Mouse (Mus musculus): ENCODE measurements around the gene Igsf11.

The Igsf11 gene

DNA sequence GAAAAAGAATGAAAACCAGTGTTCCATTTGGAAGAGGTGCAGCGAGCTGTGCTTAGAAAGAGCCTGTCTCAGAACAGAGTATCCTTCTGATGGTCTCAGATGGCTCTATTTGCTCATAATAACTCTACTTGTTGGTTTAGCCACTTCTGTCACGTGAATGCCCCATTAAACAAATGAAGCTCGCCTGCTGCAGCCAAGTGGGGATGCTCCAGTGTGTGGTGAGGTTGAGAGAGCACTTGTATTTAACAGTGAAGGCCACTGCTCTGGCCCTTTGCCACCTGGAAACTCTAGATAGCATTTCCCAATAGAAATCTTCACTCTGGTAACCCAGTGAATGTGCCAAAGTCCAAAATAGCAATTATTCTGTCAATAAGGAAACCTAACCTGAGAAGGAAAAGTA lies 92.9 kb downstream of the Igsf11 start:
- DNase-seq, result no peak

DNA sequence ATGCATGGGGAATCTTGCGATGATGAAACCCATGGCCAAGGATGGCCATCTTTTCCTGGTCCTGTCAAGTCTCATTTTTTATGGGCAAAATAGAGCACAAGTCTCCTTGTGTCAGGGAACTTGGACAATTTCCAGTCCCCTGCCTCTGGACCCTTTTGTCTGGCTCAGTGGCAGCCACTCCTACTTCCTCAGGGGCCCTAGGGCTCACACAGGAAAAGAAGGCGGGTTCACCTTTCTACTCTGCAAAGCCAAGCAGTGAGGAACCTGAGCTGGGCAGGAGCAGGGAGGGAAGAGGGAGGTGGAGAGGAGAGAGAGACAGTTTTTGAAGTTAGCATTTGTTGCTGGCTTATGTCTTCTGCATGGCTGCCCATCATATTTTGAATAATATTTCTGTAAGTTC lies 93.9 kb downstream of the Igsf11 start:
- no peak for DNase-seq

DNA sequence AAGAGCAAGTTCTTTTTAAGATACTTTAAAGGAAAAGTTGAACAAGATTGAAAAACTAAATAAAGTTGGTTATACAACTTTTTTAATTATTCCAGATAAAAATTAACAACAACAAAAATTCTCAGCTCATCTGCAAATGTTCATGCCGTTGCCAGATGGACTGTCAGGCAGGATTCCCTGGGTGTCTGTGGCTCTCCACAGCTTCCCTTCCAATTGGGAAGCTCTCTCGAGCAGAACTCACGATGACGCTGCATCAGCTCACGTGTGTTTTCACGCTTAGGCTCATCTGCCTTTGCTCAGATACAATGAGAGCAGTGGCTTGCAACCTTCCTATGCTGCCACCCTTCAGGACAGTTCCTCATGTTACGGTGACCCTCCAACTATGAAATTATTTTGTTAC lies 101.2 kb downstream of the Igsf11 start:
- DNase-seq, result no peak

DNA sequence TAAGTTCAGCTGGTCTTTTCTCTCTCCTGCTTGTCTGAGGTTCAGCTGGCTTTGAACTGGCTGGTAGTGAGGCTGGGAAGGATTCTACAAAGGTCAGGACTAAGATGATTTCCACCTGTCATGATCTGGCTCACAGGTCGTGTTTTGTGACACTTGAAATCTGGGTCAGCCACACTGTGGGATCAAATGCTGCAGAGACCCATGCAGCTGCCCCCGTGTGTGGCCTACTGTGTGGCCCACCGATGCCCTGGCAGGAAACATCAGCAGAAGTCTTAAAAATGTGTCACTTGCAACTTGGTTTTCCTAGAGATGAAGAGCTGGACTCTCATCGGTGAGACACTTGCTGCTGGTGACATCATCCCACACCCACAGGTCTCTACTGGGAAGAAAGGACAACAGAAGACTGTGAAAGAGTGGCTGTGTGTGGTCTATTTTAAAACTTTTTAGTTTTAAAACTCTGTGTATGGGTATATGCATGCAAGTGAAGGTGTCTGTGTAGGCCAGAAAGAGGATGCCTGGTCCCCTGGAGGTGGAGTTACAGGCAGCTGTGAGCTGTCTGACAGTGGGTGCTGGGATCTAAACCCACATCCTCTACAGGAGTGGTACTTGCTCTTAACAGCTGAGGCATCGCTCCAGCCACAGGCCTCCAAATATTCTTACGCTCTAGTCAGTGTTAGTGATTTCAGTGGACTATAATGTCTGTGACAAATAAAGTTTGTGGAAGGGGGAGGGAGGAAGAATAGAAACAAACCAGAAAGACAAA lies 106.2 kb downstream of the Igsf11 start:
- DNase-seq, result no peak

DNA sequence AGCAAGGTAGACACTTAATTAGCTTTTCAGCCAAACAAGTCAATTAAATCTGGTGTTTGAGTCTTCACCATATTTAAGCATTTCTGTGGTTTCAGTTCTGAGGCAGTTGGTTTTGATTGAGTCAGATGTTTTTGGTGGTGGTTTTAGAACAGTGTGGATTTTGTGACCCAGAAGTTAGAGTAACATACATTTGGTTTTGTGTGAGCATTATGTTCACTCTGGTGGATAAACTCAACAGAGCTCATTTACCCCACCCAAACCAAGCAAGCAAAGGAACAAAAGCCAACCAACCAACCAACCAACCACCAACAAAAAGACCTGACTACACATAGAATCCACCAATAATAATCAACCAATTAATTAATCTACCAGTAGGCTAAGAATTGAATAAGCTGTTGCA lies 106.8 kb downstream of the Igsf11 start:
- no peak for DNase-seq

DNA sequence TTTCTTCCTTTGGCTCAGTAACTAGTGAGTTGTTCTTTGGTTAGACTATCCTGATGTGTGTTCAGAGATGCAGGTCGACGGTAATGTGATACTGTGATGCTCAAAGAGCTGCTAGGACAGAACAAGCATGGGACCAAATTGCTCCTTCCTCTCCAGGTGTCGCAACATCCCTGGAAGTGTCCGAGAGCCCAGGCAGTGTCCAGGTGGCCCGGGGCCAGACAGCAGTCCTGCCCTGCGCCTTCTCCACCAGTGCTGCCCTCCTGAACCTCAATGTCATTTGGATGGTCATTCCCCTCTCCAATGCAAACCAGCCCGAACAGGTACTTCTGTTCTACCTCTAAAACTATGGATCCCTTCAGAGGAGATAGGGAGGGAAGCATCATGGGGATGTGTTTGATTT lies 114.5 kb downstream of the Igsf11 start:
- DNase-seq, result no peak

DNA sequence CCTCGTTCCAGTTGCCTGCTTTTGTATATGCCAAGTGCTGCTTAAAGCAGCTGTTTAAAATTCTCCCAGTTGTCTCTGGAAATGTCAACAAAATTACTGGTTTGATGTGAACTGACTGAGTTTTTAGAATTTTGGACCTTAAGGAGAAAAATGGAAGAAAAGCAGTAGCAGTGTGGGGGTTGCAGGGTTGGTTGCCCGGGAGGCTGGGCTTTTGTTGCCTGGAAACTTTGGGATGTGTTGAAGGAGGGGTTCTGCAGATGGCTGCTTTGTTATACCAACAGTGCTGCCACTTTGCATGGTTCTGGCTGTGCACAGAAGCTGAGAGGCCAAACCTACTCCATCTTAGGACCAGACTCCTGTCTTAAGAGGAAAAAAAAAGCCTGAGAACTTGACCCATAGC lies 127.0 kb downstream of the Igsf11 start:
- no peak for DNase-seq

DNA sequence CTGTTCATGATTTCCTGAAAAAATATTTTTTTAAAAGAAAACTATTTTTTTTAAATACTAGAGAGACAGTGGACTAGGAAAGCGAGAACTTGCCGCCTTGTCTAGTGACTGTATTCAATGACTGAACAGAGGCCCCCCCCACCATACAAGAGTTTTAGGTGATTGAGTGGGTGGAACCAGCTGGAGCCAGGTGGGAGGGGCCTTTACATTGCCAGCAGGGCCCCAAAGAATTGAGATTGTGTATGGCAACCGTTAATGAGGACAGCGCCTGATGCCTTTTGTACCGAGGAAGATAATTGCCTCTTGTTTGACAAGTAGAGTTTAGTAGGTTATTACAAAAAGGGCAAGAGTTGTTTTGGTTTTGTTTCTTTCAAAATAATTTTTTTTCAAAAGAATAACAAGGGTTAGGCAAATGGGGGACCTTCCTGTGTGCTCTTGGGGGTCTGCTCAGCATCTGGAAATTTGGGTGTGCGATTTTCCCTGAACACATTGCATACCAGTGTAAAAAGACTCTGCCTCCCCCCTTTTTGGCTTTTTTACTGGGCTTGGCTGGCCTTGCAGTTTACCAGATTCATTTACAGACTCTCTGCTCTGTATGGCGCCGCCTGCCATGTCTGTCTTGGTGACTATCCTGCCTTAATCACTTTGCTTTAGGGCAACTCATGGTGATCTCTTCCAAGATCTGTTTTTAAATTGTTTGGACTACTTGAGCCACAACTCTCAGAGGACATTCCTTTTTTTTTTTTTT lies 133.7 kb downstream of the Igsf11 start:
- no peak for DNase-seq

DNA sequence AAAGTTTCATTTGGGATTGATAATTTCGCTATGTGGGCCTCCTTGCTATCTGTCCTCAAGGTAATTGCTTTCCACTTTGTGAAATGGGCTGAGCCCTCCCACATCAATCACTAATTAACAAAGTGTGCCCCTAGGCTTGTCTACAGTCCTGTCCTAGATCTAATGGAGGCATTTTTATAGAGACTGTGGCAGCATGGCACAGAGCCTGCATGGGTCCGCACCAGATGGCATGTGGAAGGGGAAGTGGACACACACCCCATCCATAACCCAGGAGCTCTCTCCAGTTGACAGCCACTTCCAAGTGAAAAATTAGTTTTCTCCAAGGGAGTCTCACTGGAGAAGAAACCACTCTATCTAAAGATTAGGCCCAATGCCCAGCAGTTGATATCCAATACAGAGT lies 138.9 kb downstream of the Igsf11 start:
- DNase-seq, result no peak

DNA sequence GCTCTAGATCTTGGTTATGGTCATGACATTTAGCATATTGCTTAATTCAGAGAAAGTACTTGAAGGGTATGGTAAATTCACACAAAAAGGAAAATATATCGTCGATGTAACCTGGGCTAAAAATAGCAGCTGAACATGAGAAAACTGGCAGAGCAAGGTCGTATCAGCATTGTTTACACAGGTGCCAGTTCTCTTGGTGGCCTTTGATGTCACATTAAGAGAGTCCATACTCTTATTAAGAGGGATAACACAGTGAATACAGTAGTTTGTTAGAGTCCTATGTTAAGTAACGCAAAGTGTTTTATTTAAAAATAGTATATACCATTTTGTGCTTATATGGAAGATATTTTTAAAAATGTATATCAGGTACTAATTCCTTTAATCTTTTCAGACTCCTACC lies 144.8 kb downstream of the Igsf11 start:
- no peak for DNase-seq

DNA sequence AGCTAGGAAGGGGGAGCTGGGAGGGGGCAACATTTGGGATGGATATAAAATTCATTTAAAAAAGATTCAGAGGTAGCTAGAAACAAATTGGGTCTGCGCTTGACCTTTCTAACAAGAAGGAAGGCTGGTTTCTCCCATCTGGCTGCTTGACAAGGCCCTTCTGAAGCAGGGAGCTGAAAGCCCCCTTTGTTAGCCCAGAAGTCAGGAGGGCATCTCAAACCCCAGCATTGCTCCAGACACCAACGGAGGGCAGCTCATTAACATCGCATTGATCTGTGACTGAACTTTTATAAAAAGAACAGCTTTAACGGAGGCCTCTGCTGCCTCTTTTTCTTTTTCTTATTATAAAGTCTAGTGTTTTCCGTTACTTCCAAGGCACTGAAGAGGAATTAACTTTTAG lies 151.9 kb downstream of the Igsf11 start:
- no peak for DNase-seq

DNA sequence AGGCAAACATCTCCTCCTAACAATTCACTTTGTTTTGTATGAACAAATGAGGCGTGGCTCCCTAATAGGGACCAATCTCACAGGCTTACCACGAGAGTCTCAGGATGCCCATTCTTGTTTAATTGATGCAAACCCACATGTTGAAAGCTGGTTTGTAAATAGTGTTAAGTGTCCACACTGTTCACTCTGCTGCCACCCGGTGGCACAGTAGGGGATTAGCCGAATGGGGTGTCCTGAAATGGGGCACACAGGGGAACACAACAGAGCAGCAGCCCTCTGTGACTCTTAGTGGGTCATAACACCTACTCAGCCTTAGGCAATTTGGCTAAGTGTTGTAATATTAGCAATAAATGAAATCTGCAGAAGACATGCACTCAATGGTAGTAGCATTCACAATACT lies 156.4 kb downstream of the Igsf11 start:
- DNase-seq, result peak in 1 of 2 experiments; percentile 8

DNA sequence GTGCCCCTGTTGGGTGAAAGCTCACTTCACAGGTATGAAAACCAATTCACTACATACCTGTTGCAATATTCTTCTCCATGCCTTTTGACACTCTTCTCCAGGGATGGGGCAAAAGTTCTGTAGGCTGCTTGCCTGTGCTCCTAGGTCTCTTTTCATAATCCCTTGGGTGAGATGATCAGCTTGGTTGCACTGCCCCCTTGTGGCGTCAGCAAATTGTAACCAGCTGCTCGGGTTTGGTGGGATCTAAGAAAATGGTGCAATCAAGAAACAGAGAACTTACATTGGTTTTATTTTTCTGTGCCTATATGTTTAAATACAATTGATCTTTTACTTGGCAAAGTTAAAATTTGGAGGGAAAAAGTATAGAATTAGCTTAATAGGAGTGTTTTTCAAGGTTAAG lies 160.5 kb downstream of the Igsf11 start:
- DNase-seq, result peak in 1 of 2 experiments; percentile 19

DNA sequence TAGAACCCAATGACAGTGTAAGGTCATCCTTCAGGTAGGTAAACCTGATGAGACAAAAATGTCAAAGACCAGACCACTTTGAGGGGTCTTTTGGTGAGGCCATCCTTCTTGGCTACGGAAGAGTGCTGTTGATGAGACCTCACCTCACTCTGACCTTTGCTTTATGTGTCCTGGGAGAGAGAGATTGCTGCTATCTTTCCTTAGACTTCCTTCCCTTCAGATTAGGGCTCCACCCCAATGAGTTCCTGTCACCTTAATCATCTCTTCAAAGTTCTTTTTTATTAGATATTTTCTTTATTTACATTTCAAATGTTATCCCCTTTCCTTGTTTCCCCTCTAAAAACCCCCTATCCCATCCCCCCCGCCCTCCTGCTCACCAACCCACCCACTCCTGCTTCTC lies 161.3 kb downstream of the Igsf11 start:
- DNase-seq, result no peak

DNA sequence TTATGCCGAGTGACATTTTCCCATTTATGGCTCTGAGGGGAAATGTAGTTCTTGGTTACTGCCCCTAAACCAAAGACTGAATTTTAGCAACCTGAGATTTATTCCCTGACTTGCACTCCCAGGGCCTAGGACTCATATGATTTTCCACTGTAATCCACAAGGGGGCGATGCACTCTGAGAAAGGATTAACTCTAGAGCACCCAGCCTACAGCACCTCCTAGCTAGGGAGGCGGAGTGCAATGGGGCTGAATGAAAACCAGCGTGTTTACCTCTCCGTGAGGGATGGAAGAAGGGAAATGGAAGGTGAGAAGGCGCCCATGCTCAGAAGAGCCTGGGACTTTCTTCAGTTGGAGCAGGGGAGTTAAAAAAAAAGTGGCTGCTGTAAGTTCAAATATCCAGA lies 163.6 kb downstream of the Igsf11 start:
- DNase-seq, result no peak

DNA sequence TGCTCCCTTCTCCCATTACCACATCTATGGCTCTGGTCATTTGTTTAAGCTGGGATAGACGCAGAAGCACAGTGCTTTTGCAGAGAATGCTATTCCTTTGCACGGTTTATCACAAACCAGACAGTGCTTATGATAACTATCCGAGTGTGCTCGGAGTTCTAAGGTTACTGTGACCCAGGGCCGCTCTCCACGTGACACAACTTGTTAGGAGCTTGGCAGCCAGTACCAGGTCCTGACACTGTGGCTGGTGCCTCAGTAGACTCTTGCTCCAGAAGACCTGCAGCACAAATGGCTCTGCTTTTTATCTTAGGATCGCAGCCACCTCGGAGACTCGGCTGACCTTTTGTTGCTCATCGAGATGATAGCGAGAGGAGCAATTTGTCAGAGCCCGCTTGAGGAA lies 164.5 kb downstream of the Igsf11 start:
- DNase-seq, result no peak

DNA sequence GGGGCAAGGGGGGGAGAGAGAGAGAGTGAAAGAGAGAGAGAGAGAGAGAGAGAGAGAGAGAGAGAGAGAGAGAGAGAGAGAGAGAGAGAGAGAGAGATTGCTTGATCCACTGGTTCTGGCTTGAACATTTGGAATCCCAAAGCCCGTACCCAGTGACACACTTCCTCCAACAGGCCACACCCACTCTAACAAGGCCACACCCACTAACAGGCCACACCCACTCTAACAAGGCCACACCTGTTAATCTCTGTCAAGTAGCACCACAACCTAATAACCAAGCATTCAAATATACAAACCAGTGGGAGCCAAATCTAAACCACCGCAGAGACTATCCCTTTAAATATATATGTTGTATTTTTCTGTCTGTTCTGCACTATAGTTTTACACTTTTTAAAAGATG lies 166.4 kb downstream of the Igsf11 start:
- no peak for DNase-seq

DNA sequence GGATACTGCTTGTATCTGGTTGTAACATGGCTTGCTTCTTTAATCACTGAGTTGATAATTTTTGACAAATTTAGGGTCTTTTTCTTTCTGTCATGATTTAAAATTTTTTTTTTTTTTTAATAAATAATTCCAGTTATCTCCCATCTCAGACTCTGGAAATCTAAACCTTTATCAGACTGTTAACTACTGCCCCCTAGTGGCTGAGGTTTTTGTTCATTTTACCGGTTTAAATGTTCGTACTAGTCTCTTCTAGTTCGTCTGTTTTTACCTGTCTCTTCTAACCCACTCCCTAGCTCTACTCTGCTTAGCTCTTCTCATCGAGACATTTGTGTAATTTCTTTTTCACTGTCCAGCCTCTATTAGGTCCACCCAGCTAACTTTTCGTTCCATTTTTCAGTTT lies 170.1 kb downstream of the Igsf11 start:
- no peak for DNase-seq

DNA sequence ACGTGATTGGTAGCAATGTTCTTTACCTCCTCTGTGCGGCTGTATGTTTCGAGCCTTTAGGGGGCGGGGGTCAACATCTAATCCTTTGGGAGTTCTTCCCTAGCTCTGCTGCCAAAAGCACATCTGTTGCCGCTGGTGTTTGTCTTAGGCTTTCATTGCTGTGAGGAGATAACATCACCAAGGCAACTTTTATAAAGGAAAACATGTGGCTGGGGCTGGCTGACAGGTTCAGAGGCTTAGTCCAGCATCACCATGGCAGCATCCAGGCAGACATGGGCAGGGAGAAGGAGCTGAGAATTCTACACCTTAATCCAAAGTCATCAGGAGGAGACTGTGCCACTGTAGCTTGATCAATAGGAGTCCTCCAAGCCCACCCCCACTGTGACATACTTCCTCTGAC lies 173.1 kb downstream of the Igsf11 start:
- no peak for DNase-seq

DNA sequence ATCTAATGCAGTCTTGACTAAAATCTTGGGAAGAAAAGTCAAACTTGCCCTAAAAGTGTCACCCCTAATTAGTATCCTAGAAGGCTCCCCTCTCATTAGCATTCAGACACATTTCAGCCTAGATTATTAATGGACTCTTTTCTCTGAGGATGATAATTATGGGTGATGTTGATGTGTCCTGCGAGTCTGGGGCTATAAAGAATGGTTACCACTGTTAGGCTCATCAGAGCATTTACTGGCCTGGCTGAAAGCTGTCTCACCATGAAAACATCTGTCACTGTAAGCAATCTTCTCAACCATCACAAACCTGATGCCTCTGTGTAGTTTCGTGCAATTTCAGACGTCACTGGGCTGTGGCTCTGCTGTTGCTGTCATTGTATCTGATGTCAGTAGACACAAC lies 179.0 kb downstream of the Igsf11 start:
- no peak for DNase-seq

Data from spleen, adult 18-20 months (tissue).